Mouse (Mus musculus) kidney, postnatal 4 days (tissue): Measurements from ENCODE around the gene Carmil3.
A peak's percentile ranks its signal among the peaks of the same experiment; 100 is the strongest.

Experiments used
- DNase-seq, 2 experiments: peaks; one replicate each; pipeline ENCODE4 v3.0.0; 2021; ENCODE audit warnings: mixed read lengths in 2 of 2

Gene Carmil3

GRCm38 (mm10) chr14:55490361-55491201, at the start of gene Carmil3:
Gene Carmil3 (plus strand): TSS chr14:55490651.
- peak; percentile 76 to 84 for DNase-seq

GRCm38 (mm10) chr14:55457693-55458092, 32.8 kb upstream of the Carmil3 start:
- no peak for DNase-seq

- peak; percentile 79 to 83 for DNase-seq
Measured at GRCm38 (mm10) chr14:55458273-55458672, 32.2 kb upstream of the Carmil3 start.

- DNase-seq = no peak
Measured at GRCm38 (mm10) chr14:55458761-55459160, 31.7 kb upstream of the Carmil3 start.

- peak; percentile 23 to 45 for DNase-seq
Measured at GRCm38 (mm10) chr14:55459796-55460195, 30.7 kb upstream of the Carmil3 start.

GRCm38 (mm10) chr14:55460297-55460696, 30.2 kb upstream of the Carmil3 start:
- DNase-seq = peak; percentile 37 to 61

GRCm38 (mm10) chr14:55461757-55462156, 28.7 kb upstream of the Carmil3 start:
- no peak for DNase-seq

GRCm38 (mm10) chr14:55466481-55466880, 24.0 kb upstream of the Carmil3 start:
- no peak for DNase-seq

GRCm38 (mm10) chr14:55467108-55467507, 23.3 kb upstream of the Carmil3 start:
- no peak for DNase-seq

GRCm38 (mm10) chr14:55468301-55468741, 22.1 kb upstream of the Carmil3 start:
- DNase-seq = no peak

GRCm38 (mm10) chr14:55469041-55469440, 21.4 kb upstream of the Carmil3 start:
- DNase-seq = peak; percentile 39 to 67

GRCm38 (mm10) chr14:55469821-55470220, 20.6 kb upstream of the Carmil3 start:
- DNase-seq = no peak

- peak in 1 of 2 experiments; percentile 42 for DNase-seq
Measured at GRCm38 (mm10) chr14:55470806-55471205, 19.6 kb upstream of the Carmil3 start.

GRCm38 (mm10) chr14:55475654-55476053, 14.8 kb upstream of the Carmil3 start:
- DNase-seq = no peak

GRCm38 (mm10) chr14:55477421-55477820, 13.0 kb upstream of the Carmil3 start:
- DNase-seq = no peak

GRCm38 (mm10) chr14:55477829-55478228, 12.6 kb upstream of the Carmil3 start:
- no peak for DNase-seq

- DNase-seq = peak; percentile 86 to 90
Measured at GRCm38 (mm10) chr14:55478651-55479599, 11.5 kb upstream of the Carmil3 start, which contains the start of gene Dhrs4. Gene Dhrs4 (plus strand): TSS chr14:55478758.

GRCm38 (mm10) chr14:55479629-55480028, 10.8 kb upstream of the Carmil3 start:
- no peak for DNase-seq

GRCm38 (mm10) chr14:55484430-55485085, 5.9 kb upstream of the Carmil3 start:
- DNase-seq = no peak

GRCm38 (mm10) chr14:55486836-55487235, 3.6 kb upstream of the Carmil3 start:
- no peak for DNase-seq

- DNase-seq = peak; percentile 78 to 83
Measured at GRCm38 (mm10) chr14:55491291-55491833, 911 bp downstream of the Carmil3 start.

GRCm38 (mm10) chr14:55492103-55492502, 1.7 kb downstream of the Carmil3 start:
- no peak for DNase-seq
